Mouse (Mus musculus) bone marrow macrophage, adult 2 months (primary cell): ENCODE measurements around the gene Cmip. TPM values are rescaled to one million over a fixed set of nuclear protein-coding genes. Genes with fewer than 3 reads are reported as not detected.

Source experiments
- H3K27ac ChIP-seq: 2 replicates; pipeline ENCODE4 v1.5.1; 2012; ENCODE audit warnings: low read depth, low read length; ENCODE audit not compliant: insufficient read depth
- H3K4me1 ChIP-seq: 2 replicates; pipeline ENCODE4 v1.6.1; 2012; ENCODE audit warnings: low read length; ENCODE audit not compliant: control insufficient read depth, insufficient read depth
- H3K4me3 ChIP-seq: 2 replicates; pipeline ENCODE4 v1.5.1; 2012; ENCODE audit warnings: mild to moderate bottlenecking, low read length, moderate library complexity; ENCODE audit not compliant: insufficient read depth
- CTCF ChIP-seq: IDR thresholded peaks from 2 replicates; pipeline ENCODE4 v1.5.1; 2012; ENCODE audit warnings: low read depth, mild to moderate bottlenecking, low read length, moderate library complexity
- POLR2A ChIP-seq: IDR thresholded peaks from 2 replicates; pipeline ENCODE4 v1.6.1; 2012; ENCODE audit warnings: mild to moderate bottlenecking, low read depth, low read length, borderline replicate concordance
- polyA plus RNA-seq: library from polyadenylated mRNA; stranded (reverse); fragments of >200 nt; gene quantifications from 2 replicates; pipeline ENCODE4 v1.2.4, GENCODE M21; 2012; ENCODE audit not compliant: missing spikeins, insufficient read depth, insufficient read length

Gene Cmip
- polyA plus RNA-seq, 1 experiment, result 60.1 TPM

- Histone ChIP-seq H3K4me1 (no peaks in the 10 kb centered on the region), H3K27ac (no peak overlapping the region), H3K4me3 (no peak overlapping the region)
- TF ChIP-seq POLR2A (no peak), CTCF (no peak)
Observed at GRCm38 (mm10) chr8:117430624-117431023, 173.8 kb downstream of the Cmip start.

DNA sequence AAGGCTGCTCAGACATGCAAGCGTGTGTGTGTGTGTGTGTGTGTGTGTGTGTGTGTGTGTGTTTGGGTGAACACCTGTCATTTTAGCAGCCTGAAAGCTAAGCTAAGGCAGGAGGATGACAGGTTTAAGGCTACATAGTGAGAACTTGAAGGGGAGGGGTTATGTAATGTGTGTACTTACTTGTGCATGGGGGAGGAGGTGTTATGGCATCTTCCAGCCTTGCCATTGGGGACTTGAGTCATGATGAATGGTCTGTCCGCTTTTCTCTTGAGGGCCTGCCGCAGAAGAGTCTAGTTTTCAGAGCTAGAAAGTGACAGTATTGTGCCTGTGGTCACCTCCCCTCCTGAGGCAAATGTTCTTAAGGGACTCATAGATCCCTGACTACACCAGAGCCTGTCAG is 174.7 kb downstream of the Cmip start:
- Histone ChIP-seq H3K4me1 (no peaks in the 10 kb centered on the region), H3K4me3 (no peak overlapping the region), H3K27ac (no peak overlapping the region)
- TF ChIP-seq POLR2A, result no peak
- no peak for TF ChIP-seq CTCF

- H3K27ac ChIP-seq, result no peak overlapping the region
- TF ChIP-seq POLR2A (no peak), CTCF (no peak)
- no peak overlapping the region for H3K4me3 ChIP-seq
- H3K4me1 ChIP-seq, result no peaks in the 10 kb centered on the region
Observed at GRCm38 (mm10) chr8:117432111-117432510, 175.2 kb downstream of the Cmip start.

DNA sequence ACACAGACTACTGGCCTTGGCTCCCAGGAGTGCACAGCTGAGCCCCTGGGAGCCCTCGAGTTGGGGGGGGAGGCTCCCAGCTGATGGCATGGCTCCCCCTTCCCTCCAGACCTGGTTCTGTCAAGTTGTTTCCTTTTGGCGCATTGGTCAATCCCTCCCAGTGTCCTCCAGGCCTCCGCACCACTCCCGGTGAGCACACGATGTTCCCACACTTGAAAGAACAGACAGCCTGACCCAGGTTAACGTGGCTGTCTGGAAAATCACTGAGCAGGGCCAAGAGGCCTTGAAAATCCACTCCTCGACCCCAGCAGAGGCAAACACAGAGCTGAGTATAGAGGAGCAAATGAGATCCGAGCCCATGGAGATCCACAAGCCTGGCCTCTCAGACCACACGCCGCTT is 177.1 kb downstream of the Cmip start:
- no peak for TF ChIP-seq CTCF
- TF ChIP-seq POLR2A, result no peak
- Histone ChIP-seq H3K4me1 (no peaks in the 10 kb centered on the region), H3K27ac (no peak overlapping the region), H3K4me3 (no peak overlapping the region)

- Histone ChIP-seq H3K4me1 (no peaks in the 10 kb centered on the region), H3K27ac (no peak overlapping the region), H3K4me3 (no peak overlapping the region)
- TF ChIP-seq CTCF (no peak), POLR2A (no peak)
Observed at GRCm38 (mm10) chr8:117436786-117437185, 179.9 kb downstream of the Cmip start.

DNA sequence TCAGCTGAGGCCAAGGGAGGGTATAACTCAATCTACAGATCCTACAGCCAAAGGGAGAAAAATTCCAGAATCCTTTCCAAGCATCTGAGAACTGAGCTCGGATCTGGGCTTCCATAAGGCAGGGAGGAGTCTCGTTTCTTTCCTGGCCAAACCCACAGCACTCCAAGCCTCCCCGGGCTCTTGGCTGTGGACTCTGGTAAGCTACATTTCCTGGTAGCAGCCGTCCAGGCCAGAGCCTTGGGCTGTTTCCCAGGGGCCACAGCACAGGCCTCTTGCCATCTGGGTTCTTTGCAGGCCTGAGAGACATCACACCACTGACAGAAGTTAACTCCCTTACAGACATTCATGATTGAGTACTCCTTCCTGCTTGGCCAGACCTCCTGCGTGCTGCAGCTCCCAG is 180.8 kb downstream of the Cmip start:
- no peak for TF ChIP-seq CTCF
- TF ChIP-seq POLR2A, result no peak
- H3K4me3 ChIP-seq, result no peak overlapping the region

GRCm38 (mm10) chr8:117440317-117440716 is 183.5 kb downstream of the Cmip start:
- TF ChIP-seq CTCF, result no peak
- no peak for TF ChIP-seq POLR2A
- Histone ChIP-seq H3K4me3 (no peak overlapping the region), H3K4me1 (no peaks in the 10 kb centered on the region), H3K27ac (no peak overlapping the region)

More for the DNA sequence above, 180.8 kb downstream of the Cmip start:
- no peak overlapping the region for H3K27ac ChIP-seq
- H3K4me1 ChIP-seq, result no peaks in the 10 kb centered on the region

DNA sequence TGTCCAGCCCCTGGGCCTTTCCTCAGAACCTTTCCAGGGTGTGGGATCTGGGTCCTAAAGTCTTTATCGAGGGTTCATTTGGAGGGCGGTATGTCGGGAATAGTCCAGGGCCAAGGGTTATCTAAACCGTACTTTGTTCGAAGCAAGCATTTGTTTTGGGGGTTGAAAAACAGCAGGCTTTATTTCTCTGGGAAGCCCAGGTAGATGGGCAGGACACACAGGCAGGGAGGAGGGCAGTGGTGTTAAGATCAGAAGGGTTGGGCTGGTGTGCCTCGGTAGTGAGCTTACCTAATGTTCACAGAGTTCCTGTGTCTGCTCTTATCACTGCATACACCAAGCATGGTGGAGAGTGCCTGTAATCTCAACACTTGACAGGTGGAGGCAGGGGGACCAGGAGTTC is 183.9 kb downstream of the Cmip start:
- TF ChIP-seq CTCF, result no peak
- no peak for TF ChIP-seq POLR2A
- H3K27ac ChIP-seq, result no peak overlapping the region
- H3K4me1 ChIP-seq, result no peaks in the 10 kb centered on the region
- no peak overlapping the region for H3K4me3 ChIP-seq

DNA sequence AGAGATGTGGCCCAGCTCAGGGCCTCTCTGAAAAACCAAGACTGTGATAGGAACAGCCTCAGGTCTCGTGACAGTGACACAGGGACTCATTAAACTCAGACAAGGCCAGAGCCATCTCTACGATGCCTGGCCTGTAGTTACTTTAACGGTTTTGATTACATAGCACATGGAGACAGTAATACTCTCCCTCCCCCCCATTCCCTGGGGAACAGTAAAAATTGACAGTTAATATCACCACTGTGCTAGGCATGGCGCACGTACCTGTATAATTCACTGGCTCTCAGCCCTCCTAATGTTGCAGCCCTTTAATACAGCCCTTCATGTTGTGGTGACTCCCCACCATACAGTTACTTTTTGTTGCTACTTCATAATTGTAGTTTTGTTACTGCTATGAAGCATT is 188.6 kb downstream of the Cmip start:
- Histone ChIP-seq H3K4me3 (no peak overlapping the region), H3K4me1 (no peaks in the 10 kb centered on the region), H3K27ac (no peak overlapping the region)
- TF ChIP-seq CTCF (no peak), POLR2A (no peak)

GRCm38 (mm10) chr8:117446344-117446997 is 189.6 kb downstream of the Cmip start:
- Histone ChIP-seq H3K4me3 (no peak overlapping the region), H3K4me1 (no peaks in the 10 kb centered on the region), H3K27ac (no peak overlapping the region)
- TF ChIP-seq POLR2A (no peak), CTCF (no peak)

- no peak overlapping the region for H3K4me3 ChIP-seq
- TF ChIP-seq POLR2A, result no peak
- no peak overlapping the region for H3K27ac ChIP-seq
Observed at GRCm38 (mm10) chr8:117451072-117451471, 194.2 kb downstream of the Cmip start.

More at GRCm38 (mm10) chr8:117451072-117451471, 194.2 kb downstream of the Cmip start:
- H3K4me1 ChIP-seq, result peaks cover 20% of the 10 kb centered on the region
